Mouse (Mus musculus) cerebellum, adult 2 months (tissue): ENCODE measurements around the gene Glo1.

Source experiments
- CTCF ChIP-seq: fragments of 200-500 bp; IDR thresholded peaks from 2 replicates; pipeline ENCODE4 v1.5.1; 2011; ENCODE audit warnings: low read depth, mild to moderate bottlenecking, control low read depth, low read length, moderate library complexity, borderline replicate concordance; ENCODE audit not compliant: insufficient read depth
- POLR2A ChIP-seq: fragments of 200-500 bp; IDR thresholded peaks from 2 replicates; pipeline ENCODE4 v1.6.1; 2011; ENCODE audit warnings: low read length, control low read depth, borderline replicate concordance; ENCODE audit not compliant: insufficient read depth

- no peak for TF ChIP-seq POLR2A
- no peak for TF ChIP-seq CTCF
Measured at GRCm38 (mm10) chr17:30623200-30623599, 3.5 kb downstream of the Glo1 start.
